Mouse (Mus musculus) erythroblast, embryonic 14.5 days (primary cell): ENCODE data around the gene Cacng1. TPM values are rescaled to one million over a fixed set of nuclear protein-coding genes. Genes with fewer than 3 reads are reported as not detected.

Source experiments
- H3K27me3 ChIP-seq: 2 replicates; pipeline ENCODE4 v1.6.1; 2012; ENCODE audit warnings: inconsistent platforms; ENCODE audit not compliant: control insufficient read depth
- H3K36me3 ChIP-seq: 2 replicates; pipeline ENCODE4 v1.6.1; 2012; ENCODE audit warnings: mild to moderate bottlenecking, inconsistent platforms; ENCODE audit not compliant: control insufficient read depth
- H3K4me1 ChIP-seq: 2 replicates; pipeline ENCODE4 v1.6.1; 2012; ENCODE audit warnings: inconsistent platforms; ENCODE audit not compliant: control insufficient read depth
- H3K4me3 ChIP-seq: replicated peaks from 2 replicates; pipeline ENCODE3; 2012; ENCODE audit warnings: moderate library complexity, mild to moderate bottlenecking, inconsistent platforms
- H3K9me3 ChIP-seq: 2 replicates; pipeline ENCODE4 v1.6.1; 2012; ENCODE audit warnings: low read length, inconsistent platforms, mixed read lengths; ENCODE audit not compliant: control insufficient read depth
- GATA1 ChIP-seq: IDR thresholded peaks from 2 replicates; pipeline ENCODE4 v1.6.1; 2012; ENCODE audit warnings: low read length, inconsistent platforms, mixed read lengths
- TAL1 ChIP-seq: IDR thresholded peaks from 3 replicates; pipeline ENCODE4 v1.6.1; 2012; ENCODE audit warnings: low read length, inconsistent platforms, mixed read lengths
- polyA plus RNA-seq: library from polyadenylated mRNA; stranded (reverse); fragments of >175 nt; gene quantifications from 2 replicates; pipeline ENCODE4 v1.2.3, GENCODE M21; 2012

Gene Cacng1
- polyA plus RNA-seq, 1 experiment = not detected

- no peaks in the 10 kb centered on the region for H3K4me1 ChIP-seq
- no peak for TF ChIP-seq GATA1
- TF ChIP-seq TAL1 = no peak
- peaks cover 68% of the 10 kb centered on the region for H3K36me3 ChIP-seq
Measured at GRCm38 (mm10) chr11:107674006-107674405, 42.3 kb downstream of the Cacng1 start.

GRCm38 (mm10) chr11:107668977-107669376 is 47.3 kb downstream of the Cacng1 start:
- H3K9me3 ChIP-seq = no peaks in the 10 kb centered on the region
- TF ChIP-seq TAL1 = no peak
- no peak for TF ChIP-seq GATA1
- no peaks in the 10 kb centered on the region for H3K4me1 ChIP-seq
- H3K27me3 ChIP-seq = no peaks in the 10 kb centered on the region
- no peak overlapping the region for H3K4me3 ChIP-seq
- peaks cover 90% of the 10 kb centered on the region for H3K36me3 ChIP-seq

More at GRCm38 (mm10) chr11:107674006-107674405, 42.3 kb downstream of the Cacng1 start:
- H3K4me3 ChIP-seq = no peak overlapping the region
- H3K9me3 ChIP-seq = no peaks in the 10 kb centered on the region
- H3K27me3 ChIP-seq = no peaks in the 10 kb centered on the region

DNA sequence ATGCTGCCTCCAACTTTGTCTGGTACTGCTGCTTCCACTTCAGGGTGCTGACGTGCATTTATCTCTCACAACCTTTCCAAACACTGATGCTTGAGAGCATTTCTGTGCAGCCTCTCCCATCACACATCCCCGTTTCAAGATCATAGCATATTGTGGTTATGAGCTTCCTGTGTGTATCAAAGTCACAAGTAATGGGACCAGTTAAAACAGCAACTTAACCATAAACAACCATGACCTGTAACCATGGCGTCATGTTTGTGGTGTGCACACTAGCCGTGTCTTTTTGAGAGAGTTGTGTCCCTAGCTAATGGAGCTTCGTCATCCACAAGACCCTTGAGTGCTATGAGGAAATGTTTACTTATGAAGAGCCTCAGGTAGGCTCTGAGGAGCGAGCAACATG is 48.1 kb downstream of the Cacng1 start:
- no peaks in the 10 kb centered on the region for H3K27me3 ChIP-seq
- H3K9me3 ChIP-seq = no peaks in the 10 kb centered on the region
- TF ChIP-seq TAL1 (no peak), GATA1 (no peak)
- H3K4me1 ChIP-seq = no peaks in the 10 kb centered on the region
- H3K36me3 ChIP-seq = peaks cover 88% of the 10 kb centered on the region
- no peak overlapping the region for H3K4me3 ChIP-seq

GRCm38 (mm10) chr11:107667542-107667941 is 48.8 kb downstream of the Cacng1 start:
- Histone ChIP-seq H3K4me1 (no peaks in the 10 kb centered on the region), H3K27me3 (no peaks in the 10 kb centered on the region), H3K36me3 (peaks cover 87% of the 10 kb centered on the region), H3K4me3 (no peak overlapping the region), H3K9me3 (no peaks in the 10 kb centered on the region)
- TF ChIP-seq GATA1 (no peak), TAL1 (no peak)

DNA sequence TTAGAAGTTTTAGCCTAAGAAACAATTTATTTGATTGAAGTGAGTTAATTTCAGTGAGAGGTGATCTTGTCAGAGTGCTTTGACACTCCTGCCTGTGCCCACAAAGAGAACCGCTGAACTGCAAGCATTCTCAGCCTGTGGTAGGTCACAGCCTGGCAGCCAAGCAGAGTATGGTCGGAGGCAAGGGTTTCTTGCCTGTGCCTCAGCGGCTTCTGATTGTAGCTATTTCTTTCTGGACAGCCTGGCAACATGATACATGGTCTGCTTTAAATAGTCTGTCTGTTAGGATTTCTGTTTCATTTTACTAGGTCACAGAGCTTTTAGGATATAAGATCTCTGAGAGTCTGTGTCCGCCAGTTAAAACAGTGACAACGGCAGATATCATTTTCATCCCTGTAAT is 53.7 kb downstream of the Cacng1 start:
- no peaks in the 10 kb centered on the region for H3K9me3 ChIP-seq
- H3K36me3 ChIP-seq = peaks cover 77% of the 10 kb centered on the region
- H3K4me3 ChIP-seq = no peak overlapping the region
- TF ChIP-seq TAL1 (no peak), GATA1 (no peak)
- no peaks in the 10 kb centered on the region for H3K27me3 ChIP-seq
- no peaks in the 10 kb centered on the region for H3K4me1 ChIP-seq

- TF ChIP-seq GATA1 (no peak), TAL1 (no peak)
- Histone ChIP-seq H3K27me3 (no peaks in the 10 kb centered on the region), H3K9me3 (no peaks in the 10 kb centered on the region), H3K4me3 (no peak overlapping the region), H3K4me1 (no peaks in the 10 kb centered on the region), H3K36me3 (peaks cover 73% of the 10 kb centered on the region)
Measured at GRCm38 (mm10) chr11:107660452-107660851, 55.9 kb downstream of the Cacng1 start.

- Histone ChIP-seq H3K4me3 (no peak overlapping the region), H3K27me3 (no peaks in the 10 kb centered on the region), H3K36me3 (peaks cover 63% of the 10 kb centered on the region), H3K4me1 (no peaks in the 10 kb centered on the region), H3K9me3 (no peaks in the 10 kb centered on the region)
- TF ChIP-seq TAL1 = no peak
- TF ChIP-seq GATA1 = no peak
Measured at GRCm38 (mm10) chr11:107657117-107657516, 59.2 kb downstream of the Cacng1 start.

- H3K36me3 ChIP-seq = peaks cover 63% of the 10 kb centered on the region
- no peaks in the 10 kb centered on the region for H3K9me3 ChIP-seq
- H3K4me1 ChIP-seq = no peaks in the 10 kb centered on the region
- no peak overlapping the region for H3K4me3 ChIP-seq
- no peaks in the 10 kb centered on the region for H3K27me3 ChIP-seq
- TF ChIP-seq GATA1 (no peak), TAL1 (no peak)
Measured at GRCm38 (mm10) chr11:107655538-107655937, 60.8 kb downstream of the Cacng1 start.

Other genes starting within 250 kb of the Cacng1 start
- 0.29 and 0.37 TPM in 2 replicates for gene Pitpnc1, start 245.8 kb downstream of the Cacng1 start, polyA plus RNA-seq
- 2.8 and 4.4 TPM in 2 replicates for gene Psmd12, start 237.0 kb downstream of the Cacng1 start, polyA plus RNA-seq
- 4.3 and 6.4 TPM in 2 replicates for gene Helz, start 168.6 kb downstream of the Cacng1 start, polyA plus RNA-seq
- gene Cacng4, start 78.0 kb upstream of the Cacng1 start, polyA plus RNA-seq = not detected in 2 replicates
- gene Cacng5, start 198.5 kb upstream of the Cacng1 start, polyA plus RNA-seq = not detected in 2 replicates